Mouse (Mus musculus) cortical plate, adult 2 months (tissue): ENCODE data around the gene Zbp1.

Experiments
- CTCF ChIP-seq: fragments of 200-500 bp; IDR thresholded peaks from 2 replicates; pipeline ENCODE4 v1.5.1; 2011; ENCODE audit warnings: mild to moderate bottlenecking, control low read depth, low read length; ENCODE audit not compliant: insufficient read depth; ENCODE audit errors: extremely low read depth
- POLR2A ChIP-seq: fragments of 200-500 bp; IDR thresholded peaks from 2 replicates; pipeline ENCODE4 v1.6.1; 2011; ENCODE audit warnings: mild to moderate bottlenecking, low read length, control low read depth; ENCODE audit not compliant: insufficient read depth; ENCODE audit errors: extremely low read depth

DNA sequence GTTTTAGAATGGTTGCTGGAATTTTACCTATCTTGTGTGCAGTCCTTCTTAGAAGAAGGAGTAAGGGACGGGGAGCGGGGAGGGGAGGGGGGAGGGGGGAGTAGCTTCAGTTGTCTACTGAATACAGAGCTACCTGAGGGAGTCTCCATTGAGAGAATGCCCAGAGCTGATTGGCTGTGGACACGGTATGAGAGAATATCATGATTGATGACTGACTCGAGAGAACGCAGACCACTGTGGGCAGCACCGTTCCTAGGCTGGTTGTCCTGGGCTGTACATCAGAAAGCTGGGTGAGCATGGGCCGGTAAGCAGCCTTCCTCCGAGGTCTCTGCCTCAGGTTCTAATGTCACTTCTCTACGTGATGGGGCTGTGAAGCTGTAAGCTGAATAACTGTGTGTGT, 2.0 kb upstream of the Zbp1 start:
- no peak for TF ChIP-seq CTCF
- no peak for TF ChIP-seq POLR2A
